Mouse (Mus musculus): Measurements from ENCODE around the gene Ssr3. TPM values are rescaled to one million over a fixed set of nuclear protein-coding genes. Genes with fewer than 3 reads are reported as not detected.

Gene Ssr3
- 91.6 TPM for polyA plus RNA-seq (2017; shearing (Covaris generic))

DNA sequence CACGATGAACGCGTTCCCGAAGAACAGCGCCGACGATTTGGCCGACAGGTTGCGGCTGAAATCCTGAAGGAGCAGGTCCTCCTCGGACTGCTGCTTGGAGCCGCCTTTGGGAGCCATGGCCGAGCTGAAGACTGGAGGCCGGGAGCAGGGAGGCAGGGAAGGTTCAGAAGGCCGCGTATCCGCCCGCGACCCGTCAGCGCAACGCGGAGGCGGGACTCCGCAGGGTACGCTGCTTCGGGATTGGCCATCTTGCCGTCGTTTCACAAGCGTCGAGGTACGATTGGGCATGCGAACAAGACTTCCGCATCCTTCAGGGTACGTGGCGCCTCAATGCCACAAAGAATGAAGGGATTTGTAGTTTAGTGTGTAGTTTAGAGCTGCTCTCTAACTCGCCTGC is at the start of gene Ssr3:
Ssr3 (minus strand) TSS at position 203 of the 397 bp plus-strand sequence.

Other genes starting within 250 kb of the Ssr3 start
- 3.8 TPM for gene Tiparp, start 135.8 kb upstream of the Ssr3 start, polyA plus RNA-seq (2017; shearing (Covaris generic))

Measured in activated CD4-positive, CD25-positive, alpha-beta regulatory T cell, adult 9 weeks (primary cell).